Mouse (Mus musculus) MEL (cell line): Measurements from ENCODE around the gene Xiap. TPM values are rescaled to one million over a fixed set of nuclear protein-coding genes. Genes with fewer than 3 reads are reported as not detected.

ENCODE experiments used
- DNase-seq: peaks from one replicate; pipeline ENCODE4 v3.0.0; 2011; ENCODE audit warnings: low read depth, low spot score
- H3K27ac ChIP-seq: 2 replicates; pipeline ENCODE4 v1.5.1; 2012; ENCODE audit warnings: low read depth, mild to moderate bottlenecking, control low read depth, low read length, moderate library complexity; ENCODE audit not compliant: control insufficient read depth
- H3K27me3 ChIP-seq, 2 experiments: fragments of 150-350 bp in 1 of 2; sonication (generic) in 1 of 2; 2 replicates each; pipeline ENCODE4 v1.6.1; 2012; ENCODE audit warnings: low read length in 2 of 2, mild to moderate bottlenecking in 2 of 2, improper control_type of control experiment in 1 of 2, moderate library complexity in 1 of 2; ENCODE audit not compliant: insufficient read depth in 2 of 2, control insufficient read depth in 1 of 2
- H3K36me3 ChIP-seq, 2 experiments: 2 replicates each; pipeline ENCODE4 v1.6.1; 2012 to 2014; ENCODE audit warnings: low read length in 2 of 2, improper control_type of control experiment in 1 of 2, inconsistent platforms in 1 of 2, mild to moderate bottlenecking in 1 of 2; ENCODE audit not compliant: insufficient read depth in 2 of 2, control insufficient read depth in 1 of 2
- H3K4me1 ChIP-seq, 2 experiments: fragments of 150-350 bp in 1 of 2; sonication (generic) in 1 of 2; 2 replicates each; pipeline ENCODE4 v1.6.1; 2012; ENCODE audit warnings: low read length in 2 of 2, improper control_type of control experiment in 1 of 2, mild to moderate bottlenecking in 1 of 2; ENCODE audit not compliant: insufficient read depth in 2 of 2, control insufficient read depth in 1 of 2
- H3K4me3 ChIP-seq, 2 experiments: fragments of 150-350 bp in 1 of 2; sonication (generic) in 1 of 2; 2 replicates each; pipeline ENCODE4 v1.5.1; 2012; ENCODE audit warnings: low read depth in 2 of 2, low read length in 2 of 2, mild to moderate bottlenecking in 2 of 2, moderate library complexity in 2 of 2, control low read depth in 1 of 2, improper control_type of control experiment in 1 of 2; ENCODE audit not compliant: control insufficient read depth in 1 of 2, insufficient read depth in 1 of 2
- H3K79me2 ChIP-seq: 2 replicates; pipeline ENCODE4 v1.6.1; 2012; ENCODE audit warnings: mild to moderate bottlenecking, low read length, moderate library complexity; ENCODE audit not compliant: control insufficient read depth, poor library complexity, insufficient read depth
- H3K9ac ChIP-seq: 2 replicates; pipeline ENCODE4 v1.6.1; 2012; ENCODE audit warnings: low read depth, mild to moderate bottlenecking, control low read depth, low read length, moderate library complexity; ENCODE audit not compliant: control insufficient read depth, poor library complexity, severe bottlenecking
- H3K9me3 ChIP-seq: fragments of 150-350 bp; sonication (generic); replicated peaks from 2 replicates; pipeline ENCODE4 v1.6.1; 2012; ENCODE audit warnings: mild to moderate bottlenecking, low read length, improper control_type of control experiment, moderate library complexity; ENCODE audit not compliant: insufficient read depth
- BHLHE40 ChIP-seq: IDR thresholded peaks from 2 replicates; pipeline ENCODE4 v1.6.1; 2012; ENCODE audit warnings: low read depth, mild to moderate bottlenecking, inconsistent platforms, low read length, improper control_type of control experiment, borderline replicate concordance
- CHD2 ChIP-seq: IDR thresholded peaks from 2 replicates; pipeline ENCODE4 v1.6.1; 2011; ENCODE audit warnings: low read length, improper control_type of control experiment
- CTCF ChIP-seq, 3 experiments: IDR thresholded peaks in 2 of 3; conservative IDR thresholded peaks in 1 of 3; 2 replicates each; pipeline ENCODE4 v1.5.1; 2011 to 2012; ENCODE audit warnings: low read length in 3 of 3, low read depth in 2 of 3, mild to moderate bottlenecking in 2 of 3, improper control_type of control experiment in 1 of 3, inconsistent platforms in 1 of 3, mixed read lengths in 1 of 3, moderate library complexity in 1 of 3; ENCODE audit not compliant: control insufficient read depth in 1 of 3, insufficient read depth in 1 of 3, poor library complexity in 1 of 3, severe bottlenecking in 1 of 3
- E2F4 ChIP-seq: IDR thresholded peaks from 2 replicates; pipeline ENCODE4 v1.6.1; 2011; ENCODE audit warnings: low read depth, low read length, improper control_type of control experiment, borderline replicate concordance
- ELF1 ChIP-seq: IDR thresholded peaks from 2 replicates; pipeline ENCODE4 v1.6.1; 2014; ENCODE audit warnings: low read depth, mild to moderate bottlenecking, inconsistent platforms, low read length, improper control_type of control experiment, moderate library complexity
- GABPA ChIP-seq: IDR thresholded peaks from 2 replicates; pipeline ENCODE4 v1.6.1; 2012; ENCODE audit warnings: low read depth, mild to moderate bottlenecking, inconsistent platforms, low read length, improper control_type of control experiment, moderate library complexity
- HCFC1 ChIP-seq: IDR thresholded peaks from 2 replicates; pipeline ENCODE4 v1.6.1; 2012; ENCODE audit warnings: low read depth, mild to moderate bottlenecking, inconsistent platforms, low read length, improper control_type of control experiment, moderate library complexity
- KAT2A ChIP-seq: conservative IDR thresholded peaks from 2 replicates; pipeline ENCODE4 v1.6.1; 2012; ENCODE audit warnings: low read depth, low read length, improper control_type of control experiment, inconsistent platforms
- MAFK ChIP-seq: IDR thresholded peaks from 2 replicates; pipeline ENCODE4 v1.6.1; 2011; ENCODE audit warnings: low read depth, mild to moderate bottlenecking, low read length, improper control_type of control experiment, borderline replicate concordance
- MEF2A ChIP-seq: IDR thresholded peaks from 2 replicates; pipeline ENCODE4 v1.6.1; 2014; ENCODE audit warnings: low read depth, mild to moderate bottlenecking, inconsistent platforms, low read length, improper control_type of control experiment; ENCODE audit not compliant: poor library complexity, insufficient replicate concordance, severe bottlenecking; ENCODE audit errors: extremely low read depth
- MYB ChIP-seq: IDR thresholded peaks from 2 replicates; pipeline ENCODE4 v1.6.1; 2011; ENCODE audit warnings: mild to moderate bottlenecking, low read depth, low read length, improper control_type of control experiment
- MYC ChIP-seq: IDR thresholded peaks from 2 replicates; pipeline ENCODE4 v1.6.1; 2011; ENCODE audit warnings: low read depth, mild to moderate bottlenecking, low read length, improper control_type of control experiment, moderate library complexity
- NRF1 ChIP-seq: IDR thresholded peaks from 2 replicates; pipeline ENCODE4 v1.6.1; 2014; ENCODE audit warnings: low read depth, mild to moderate bottlenecking, inconsistent platforms, low read length, improper control_type of control experiment, moderate library complexity; ENCODE audit not compliant: poor library complexity, insufficient read depth, severe bottlenecking
- POLR2AphosphoS5 ChIP-seq: IDR thresholded peaks from 2 replicates; pipeline ENCODE4 v1.6.1; 2012; ENCODE audit warnings: low read depth, borderline replicate concordance, mild to moderate bottlenecking, inconsistent platforms, low read length, moderate library complexity, mixed read lengths
- RAD21 ChIP-seq: IDR thresholded peaks from 2 replicates; pipeline ENCODE4 v1.6.1; 2011; ENCODE audit warnings: mild to moderate bottlenecking, low read depth, low read length, improper control_type of control experiment
- TBP ChIP-seq: IDR thresholded peaks from 2 replicates; pipeline ENCODE4 v1.8.0; 2011; ENCODE audit warnings: low read depth, low read length, improper control_type of control experiment
- UBTF ChIP-seq: IDR thresholded peaks from 2 replicates; pipeline ENCODE4 v1.6.1; 2012; ENCODE audit warnings: low read depth, mild to moderate bottlenecking, inconsistent platforms, low read length, improper control_type of control experiment, moderate library complexity, borderline replicate concordance; ENCODE audit not compliant: insufficient read depth
- ZNF384 ChIP-seq: IDR thresholded peaks from 2 replicates; pipeline ENCODE4 v1.6.1; 2012; ENCODE audit warnings: low read depth, mild to moderate bottlenecking, inconsistent platforms, low read length, improper control_type of control experiment
- polyA plus RNA-seq, 2 experiments: library from polyadenylated mRNA; stranded (reverse) in 1 of 2; unstranded in 1 of 2; fragments of >175 nt in 1 of 2; fragments of >200 nt in 1 of 2; gene quantifications; 2 replicates each; pipeline versions ENCODE4 v1.2.1 to v1.2.4; 2012; ENCODE audit warnings: low replicate concordance in 2 of 2, low read depth in 1 of 2; ENCODE audit not compliant: insufficient read length in 2 of 2, insufficient read depth in 1 of 2, missing spikeins in 1 of 2
- total RNA-seq: library from RNA; depleted of rRNA; stranded (reverse); fragments of 300-350 nt; gene quantifications from 2 replicates; pipeline ENCODE4 v1.2.3, GENCODE M21; 2012

Xiap gene
- total and polyA plus RNA-seq, 3 experiments, result 7.8 to 89.2 (median 11.8) TPM

DNA sequence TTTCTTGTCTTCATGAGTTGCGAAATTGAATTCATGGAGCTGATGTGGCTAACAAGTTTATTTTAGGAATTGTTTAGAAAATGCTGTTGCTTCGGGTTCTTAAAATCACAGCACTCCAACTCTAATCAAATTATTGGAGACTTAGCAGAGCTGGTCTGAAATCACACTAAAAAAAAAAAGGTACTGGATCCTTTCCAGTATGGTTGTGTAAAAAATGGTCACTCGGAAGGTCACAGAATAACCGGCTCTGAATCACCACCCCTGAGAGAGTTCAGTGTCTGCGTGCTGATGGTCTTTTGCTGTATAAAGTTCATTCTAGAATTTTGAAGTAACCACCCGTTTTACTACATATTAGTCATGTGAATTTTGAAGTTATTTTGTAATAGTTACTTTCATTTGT, 47.7 kb downstream of the Xiap start:
- Histone ChIP-seq H3K4me1 (no peaks in the 10 kb centered on the region), H3K9me3 (no peaks in the 10 kb centered on the region), H3K27me3 (no peaks in the 10 kb centered on the region), H3K36me3 (no peaks in the 10 kb centered on the region; a peak in 1 of 4 replicates), H3K4me3 (no peak overlapping the region), H3K27ac (no peak overlapping the region), H3K9ac (no peak overlapping the region), H3K79me2 (no peaks in the 10 kb centered on the region)
- DNase-seq, result no peak
- no peak for TF ChIP-seq MEF2A

DNA sequence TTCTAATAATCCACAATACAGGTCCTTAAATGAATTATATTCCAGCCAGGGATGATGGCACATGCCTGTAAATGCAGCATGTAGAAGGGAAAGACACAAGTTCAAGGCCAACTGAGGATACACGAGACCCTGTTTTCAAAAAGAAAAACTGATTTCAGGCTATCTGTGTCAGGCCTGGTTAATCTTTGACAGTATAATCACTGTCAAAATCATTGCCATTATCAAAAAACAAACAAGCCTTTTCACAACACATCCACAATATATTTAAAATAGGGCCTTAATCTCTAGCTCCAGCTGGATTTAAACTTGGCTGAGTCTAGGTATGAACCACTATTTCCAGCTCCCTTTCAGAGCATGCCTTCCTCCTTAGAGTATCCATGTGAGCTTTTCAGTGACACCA, 51.1 kb downstream of the Xiap start:
- H3K4me1 ChIP-seq, result no peaks in the 10 kb centered on the region
- H3K4me3 ChIP-seq, result no peak overlapping the region
- no peak overlapping the region for H3K27ac ChIP-seq
- no peak overlapping the region for H3K9ac ChIP-seq
- no peak for DNase-seq
- TF ChIP-seq GABPA (no peak), ELF1 (no peak), BHLHE40 (no peak), MAFK (no peak), CHD2 (no peak), POLR2AphosphoS5 (no peak), E2F4 (no peak), RAD21 (no peak), KAT2A (no peak), ZNF384 (no peak), NRF1 (no peak), UBTF (no peak), HCFC1 (no peak), CTCF (IDR thresholded peaks at IDR 0.05 in 2 of 3, conservative IDR thresholded peaks at IDR 0.05 in 1 of 3; ENCODE audit: control insufficient read depth in 1 of 3, insufficient read depth in 1 of 3, low read depth in 2 of 3, low read length in 3 of 3, poor library complexity in 1 of 3, severe bottlenecking in 1 of 3) (no peak), MYC (no peak), TBP (no peak), MYB (no peak)
- no peaks in the 10 kb centered on the region; a peak in 1 of 4 replicates for H3K36me3 ChIP-seq
- no peaks in the 10 kb centered on the region for H3K79me2 ChIP-seq
- no peaks in the 10 kb centered on the region for H3K9me3 ChIP-seq
- no peaks in the 10 kb centered on the region for H3K27me3 ChIP-seq
